Mouse (Mus musculus) hindbrain, embryonic 12.5 days (tissue): ENCODE data around the gene S100z. TPM values are rescaled to one million over a fixed set of nuclear protein-coding genes. Genes with fewer than 3 reads are reported as not detected.

Source experiments
- ATAC-seq: fragments of 200-750 bp; cut with Nextera tagmentation; 2 replicates; pipeline ENCODE4 v1.8.0; 2017; ENCODE audit warnings: moderate TSS enrichment; ENCODE audit not compliant: low FRiP score
- H3K27ac ChIP-seq: fragments of 300-500 bp; sonication (generic); 2 replicates; pipeline ENCODE4 v1.5.1; 2016; ENCODE audit warnings: mild to moderate bottlenecking
- H3K27me3 ChIP-seq: fragments of 300-500 bp; sonication (generic); 2 replicates; pipeline ENCODE4 v1.6.1; 2016; ENCODE audit warnings: mild to moderate bottlenecking
- H3K36me3 ChIP-seq: fragments of 300-500 bp; sonication (generic); 2 replicates; pipeline ENCODE4 v1.6.1; 2016; ENCODE audit warnings: mild to moderate bottlenecking
- H3K4me1 ChIP-seq: fragments of 300-500 bp; sonication (generic); 2 replicates; pipeline ENCODE4 v1.6.1; 2016
- H3K4me2 ChIP-seq: fragments of 300-500 bp; sonication (generic); replicated peaks from 2 replicates; pipeline ENCODE4 v1.6.1; 2016; ENCODE audit warnings: mild to moderate bottlenecking
- H3K4me3 ChIP-seq: fragments of 300-500 bp; sonication (generic); 2 replicates; pipeline ENCODE4 v1.5.1; 2016; ENCODE audit warnings: mild to moderate bottlenecking
- H3K9ac ChIP-seq: fragments of 300-500 bp; sonication (generic); 2 replicates; pipeline ENCODE4 v1.6.1; 2016; ENCODE audit warnings: mild to moderate bottlenecking, moderate library complexity
- H3K9me3 ChIP-seq: fragments of 300-500 bp; sonication (generic); replicated peaks from 2 replicates; pipeline ENCODE4 v1.6.1; 2016; ENCODE audit warnings: mild to moderate bottlenecking
- WGBS: fragments of 180-500 bp; shearing (Covaris S2); methylation state at CpG from one replicate; pipeline ENCODE4 v1.1.7; 2016; 5-methylcytosine and 5-hydroxymethylcytosine counted together
- polyA plus RNA-seq: library from polyadenylated mRNA; unstranded; fragments of >200 nt; fragmentation: Nextera tagmentation; extraction: Ambion mirVana; gene quantifications from 2 replicates; pipeline ENCODE4 v1.2.1, GENCODE M21; 2016

S100z gene
- polyA plus RNA-seq, 1 experiment from 2014 or later = not detected

GRCm38 (mm10) chr13:95493296-95493695 lies 14.8 kb upstream of the S100z start:
- H3K9me3 ChIP-seq = no peaks in the 10 kb centered on the region
- no peaks in the 10 kb centered on the region for H3K4me1 ChIP-seq
- 72% methylated on average over 5 of the region's 5 CpGs for WGBS
- H3K4me2 ChIP-seq = no peak overlapping the region
- no peak overlapping the region for H3K9ac ChIP-seq
- no peaks in the 10 kb centered on the region for H3K36me3 ChIP-seq
- no peak overlapping the region for H3K4me3 ChIP-seq
- no peaks in the 10 kb centered on the region for H3K27me3 ChIP-seq
- no peak overlapping the region for H3K27ac ChIP-seq
- no peak for ATAC-seq

- Histone ChIP-seq H3K36me3 (no peaks in the 10 kb centered on the region), H3K9me3 (no peaks in the 10 kb centered on the region), H3K4me3 (no peak overlapping the region), H3K4me1 (no peaks in the 10 kb centered on the region), H3K27me3 (no peaks in the 10 kb centered on the region), H3K4me2 (no peak overlapping the region), H3K9ac (no peak overlapping the region), H3K27ac (no peak overlapping the region)
- ATAC-seq = no peak
- 69% methylated on average over 11 of the region's 11 CpGs for WGBS
These were observed 12.8 kb upstream of the S100z start for GRCm38 (mm10) chr13:95491327-95491726.

GRCm38 (mm10) chr13:95484664-95485063 lies 6.1 kb upstream of the S100z start:
- Histone ChIP-seq H3K9ac (no peak overlapping the region), H3K36me3 (no peaks in the 10 kb centered on the region), H3K4me2 (no peak overlapping the region), H3K9me3 (no peaks in the 10 kb centered on the region), H3K27me3 (peaks cover 4% of the 10 kb centered on the region; the same call in 1 of the 2 replicates), H3K4me3 (no peak overlapping the region), H3K27ac (no peak overlapping the region), H3K4me1 (no peaks in the 10 kb centered on the region)
- no peak for ATAC-seq
- 60% methylated on average over 5 of the region's 5 CpGs for WGBS

- no peaks in the 10 kb centered on the region for H3K4me1 ChIP-seq
- no peaks in the 10 kb centered on the region for H3K9me3 ChIP-seq
- H3K4me3 ChIP-seq = no peak overlapping the region
- H3K27me3 ChIP-seq = peaks cover 4% of the 10 kb centered on the region; the same call in 1 of the 2 replicates
- no peak overlapping the region for H3K27ac ChIP-seq
- 24% methylated on average over 4 of the region's 4 CpGs for WGBS
- no peak overlapping the region for H3K9ac ChIP-seq
- peak; percentile 63; the same call in 1 of the 2 replicates for ATAC-seq
- no peak overlapping the region for H3K4me2 ChIP-seq
- no peaks in the 10 kb centered on the region for H3K36me3 ChIP-seq
These were observed 2.9 kb upstream of the S100z start for GRCm38 (mm10) chr13:95481428-95481827.

GRCm38 (mm10) chr13:95477173-95477572 lies 1.3 kb downstream of the S100z start:
- Histone ChIP-seq H3K4me3 (no peak overlapping the region), H3K4me2 (no peak overlapping the region), H3K36me3 (no peaks in the 10 kb centered on the region), H3K27me3 (peaks cover 4% of the 10 kb centered on the region; the same call in 1 of the 2 replicates), H3K9ac (no peak overlapping the region), H3K4me1 (no peaks in the 10 kb centered on the region), H3K27ac (no peak overlapping the region), H3K9me3 (no peaks in the 10 kb centered on the region)
- ATAC-seq = no peak
- WGBS = 90% methylated on average over 6 of the region's 6 CpGs

GRCm38 (mm10) chr13:95475124-95475523 lies 3.4 kb downstream of the S100z start:
- WGBS = 78% methylated on average over 7 of the region's 7 CpGs
- Histone ChIP-seq H3K4me3 (no peak overlapping the region), H3K4me2 (no peak overlapping the region), H3K27ac (no peak overlapping the region), H3K4me1 (no peaks in the 10 kb centered on the region), H3K27me3 (no peaks in the 10 kb centered on the region), H3K36me3 (no peaks in the 10 kb centered on the region), H3K9me3 (no peaks in the 10 kb centered on the region), H3K9ac (no peak overlapping the region)
- no peak for ATAC-seq

- WGBS = 85% methylated on average over 3 of the region's 3 CpGs
- Histone ChIP-seq H3K4me3 (no peak overlapping the region), H3K4me1 (no peaks in the 10 kb centered on the region), H3K4me2 (no peak overlapping the region), H3K36me3 (no peaks in the 10 kb centered on the region), H3K9me3 (no peaks in the 10 kb centered on the region), H3K9ac (no peak overlapping the region), H3K27ac (no peak overlapping the region), H3K27me3 (no peaks in the 10 kb centered on the region)
- ATAC-seq = no peak
These were observed 4.2 kb downstream of the S100z start for GRCm38 (mm10) chr13:95474294-95474693.

GRCm38 (mm10) chr13:95470970-95471369 lies 7.6 kb downstream of the S100z start:
- no peak overlapping the region for H3K4me3 ChIP-seq
- WGBS = 83% methylated on average over 2 of the region's 2 CpGs
- no peak for ATAC-seq
- H3K9me3 ChIP-seq = no peaks in the 10 kb centered on the region
- no peak overlapping the region for H3K4me2 ChIP-seq
- H3K27me3 ChIP-seq = no peaks in the 10 kb centered on the region
- H3K9ac ChIP-seq = no peak overlapping the region
- H3K27ac ChIP-seq = no peak overlapping the region
- no peaks in the 10 kb centered on the region for H3K4me1 ChIP-seq
- no peaks in the 10 kb centered on the region for H3K36me3 ChIP-seq

- H3K27me3 ChIP-seq = no peaks in the 10 kb centered on the region
- H3K27ac ChIP-seq = no peak overlapping the region
- no peak overlapping the region for H3K9ac ChIP-seq
- no peak for ATAC-seq
- H3K36me3 ChIP-seq = no peaks in the 10 kb centered on the region
- no peak overlapping the region for H3K4me3 ChIP-seq
- H3K9me3 ChIP-seq = no peaks in the 10 kb centered on the region
- no peaks in the 10 kb centered on the region for H3K4me1 ChIP-seq
- H3K4me2 ChIP-seq = no peak overlapping the region
- WGBS = 58% methylated on average over 2 of the region's 2 CpGs
These were observed 27.0 kb downstream of the S100z start for GRCm38 (mm10) chr13:95451529-95451928.

GRCm38 (mm10) chr13:95450636-95451210 lies 27.8 kb downstream of the S100z start:
- H3K36me3 ChIP-seq = no peaks in the 10 kb centered on the region
- no peak overlapping the region for H3K4me3 ChIP-seq
- no peak for ATAC-seq
- no peaks in the 10 kb centered on the region for H3K9me3 ChIP-seq
- no peak overlapping the region for H3K4me2 ChIP-seq
- WGBS = 90% methylated on average over 9 of the region's 9 CpGs
- H3K27ac ChIP-seq = no peak overlapping the region
- H3K9ac ChIP-seq = no peak overlapping the region
- H3K4me1 ChIP-seq = no peaks in the 10 kb centered on the region
- H3K27me3 ChIP-seq = no peaks in the 10 kb centered on the region

- H3K9me3 ChIP-seq = no peaks in the 10 kb centered on the region
- no peak overlapping the region for H3K4me2 ChIP-seq
- peaks cover 9% of the 10 kb centered on the region for H3K27me3 ChIP-seq
- peaks cover under 1% of the 10 kb centered on the region; the same call in 1 of the 2 replicates for H3K4me1 ChIP-seq
- H3K9ac ChIP-seq = no peak overlapping the region
- WGBS = 86% methylated on average over 3 of the region's 3 CpGs
- ATAC-seq = no peak
- H3K4me3 ChIP-seq = no peak overlapping the region
- H3K27ac ChIP-seq = no peak overlapping the region
- H3K36me3 ChIP-seq = no peaks in the 10 kb centered on the region
These were observed 28.8 kb downstream of the S100z start for GRCm38 (mm10) chr13:95449730-95450129.

GRCm38 (mm10) chr13:95444824-95445223 lies 33.7 kb downstream of the S100z start, which contains the start of gene Crhbp:
Gene Crhbp, minus strand, starts transcription at chr13:95444924.
- Histone ChIP-seq H3K27ac (no peak within 1 kb of the TSS), H3K4me1 (peaks cover 17% of the 10 kb centered on the region), H3K4me2 (peak within 1 kb of the TSS; percentile 78), H3K9me3 (no peaks in the 10 kb centered on the region), H3K27me3 (peaks cover 38% of the 10 kb centered on the region), H3K4me3 (peak within 1 kb of the TSS; percentile 38), H3K36me3 (no peaks in the 10 kb centered on the region), H3K9ac (peak within 1 kb of the TSS; percentile 48)
- ATAC-seq = no peak
- 41% methylated on average over 11 of the region's 11 CpGs for WGBS

- Histone ChIP-seq H3K27me3 (peaks cover 38% of the 10 kb centered on the region), H3K9me3 (no peaks in the 10 kb centered on the region), H3K4me3 (peak overlapping the region; percentile 38), H3K4me1 (peaks cover 17% of the 10 kb centered on the region), H3K36me3 (no peaks in the 10 kb centered on the region), H3K4me2 (peak overlapping the region; percentile 78), H3K27ac (no peak overlapping the region), H3K9ac (no peak overlapping the region)
- no peak for ATAC-seq
- 8% methylated on average over 7 of the region's 7 CpGs for WGBS
These were observed 34.2 kb downstream of the S100z start for GRCm38 (mm10) chr13:95444291-95444690.
